Mouse (Mus musculus) liver, embryonic 14.5 days (tissue): ENCODE measurements at regions not wholly inside any gene's neighbourhood (a gene's known extent, or its start where the extent isn't known, plus 50 kb on each side); places are given as distances from the start of the nearest gene placed in this dataset.
A peak's percentile ranks its signal among the peaks of the same experiment; 100 is the strongest.

ENCODE experiments used
- ATAC-seq: fragments of 200-750 bp; cut with Nextera tagmentation; 2 replicates; pipeline ENCODE4 v1.8.0; 2017; ENCODE audit warnings: moderate number of reproducible peaks, mild to moderate bottlenecking, moderate library complexity; ENCODE audit not compliant: insufficient read depth
- DNase-seq, 3 experiments: peaks; one replicate each; pipeline ENCODE4 v3.0.0-alpha.2; 2012 to 2013; ENCODE audit warnings: low read depth in 3 of 3, low spot score in 3 of 3
- H3K27ac ChIP-seq: fragments of 300-500 bp; sonication (generic); 2 replicates; pipeline ENCODE4 v1.5.1; 2014; ENCODE audit warnings: moderate library complexity, mild to moderate bottlenecking, control low read depth, inconsistent platforms
- H3K27me3 ChIP-seq: fragments of 300-500 bp; sonication (generic); 2 replicates; pipeline ENCODE4 v1.6.1; 2014; ENCODE audit warnings: mild to moderate bottlenecking, low read length, moderate library complexity; ENCODE audit not compliant: control insufficient read depth, insufficient read depth
- H3K36me3 ChIP-seq: fragments of 300-500 bp; sonication (generic); replicated peaks from 2 replicates; pipeline ENCODE4 v1.6.1; 2014; ENCODE audit warnings: low read depth; ENCODE audit not compliant: control insufficient read depth, insufficient read depth
- H3K4me1 ChIP-seq, 2 experiments: fragments of 200-500 bp in 1 of 2; fragments of 300-500 bp in 1 of 2; sonication (generic) in 1 of 2; replicated peaks; 2 replicates each; pipeline ENCODE4 v1.6.1; 2012 to 2014; ENCODE audit warnings: antibody characterized with exemption in 1 of 2, inconsistent platforms in 1 of 2, low read length in 1 of 2; ENCODE audit not compliant: control insufficient read depth in 2 of 2, insufficient read depth in 2 of 2
- H3K4me2 ChIP-seq: fragments of 300-500 bp; sonication (generic); 2 replicates; pipeline ENCODE4 v1.6.1; 2014; ENCODE audit warnings: low read depth, mild to moderate bottlenecking, control low read depth, moderate library complexity
- H3K4me3 ChIP-seq, 2 experiments: fragments of 200-500 bp in 1 of 2; fragments of 300-500 bp in 1 of 2; sonication (generic) in 1 of 2; 2 replicates each; pipeline ENCODE4 v1.5.1; 2012 to 2014; ENCODE audit warnings: low read depth in 2 of 2, low read length in 2 of 2, mild to moderate bottlenecking in 2 of 2, control low read depth in 1 of 2, inconsistent platforms in 1 of 2, moderate library complexity in 1 of 2; ENCODE audit not compliant: insufficient read depth in 1 of 2
- H3K9ac ChIP-seq: fragments of 300-500 bp; sonication (generic); replicated peaks from 2 replicates; pipeline ENCODE4 v1.6.1; 2014; ENCODE audit warnings: mild to moderate bottlenecking, control low read depth, moderate library complexity
- H3K9me3 ChIP-seq: fragments of 300-500 bp; sonication (generic); 2 replicates; pipeline ENCODE4 v1.6.1; 2016; ENCODE audit warnings: low read length, mixed read lengths; ENCODE audit not compliant: control insufficient read depth
- CTCF ChIP-seq: IDR thresholded peaks from 2 replicates; pipeline ENCODE4 v1.5.1; 2016; ENCODE audit warnings: antibody characterized with exemption, low read depth, control low read depth
- EP300 ChIP-seq: IDR thresholded peaks from 2 replicates; pipeline ENCODE4 v1.6.1; 2016; ENCODE audit warnings: antibody characterized with exemption, low read depth
- WGBS: fragments of 180-500 bp; shearing (Covaris S2); extraction: QIAGEN DNeasy Blood & Tissue Kit; methylation state at CpG from one replicate; pipeline ENCODE4 v1.1.7; 2014; ENCODE audit not compliant: insufficient replicate concordance; 5-methylcytosine and 5-hydroxymethylcytosine counted together

- Histone ChIP-seq H3K36me3 (no peaks in the 10 kb centered on the region), H3K4me3 (no peak overlapping the region), H3K9me3 (no peaks in the 10 kb centered on the region), H3K27me3 (no peaks in the 10 kb centered on the region), H3K4me2 (no peak overlapping the region), H3K4me1 (no peaks in the 10 kb centered on the region), H3K27ac (no peak overlapping the region), H3K9ac (no peak overlapping the region)
- WGBS = 22% methylated on average over 4 of the region's 4 CpGs
- ATAC-seq (no peak), DNase-seq (no peak)
- TF ChIP-seq CTCF = peak; percentile 53
- TF ChIP-seq EP300 = no peak
These were observed 152.8 kb downstream of the Gm45692 start for GRCm38 (mm10) chr8:26272110-26272509.

- Histone ChIP-seq H3K4me3 (no peak overlapping the region), H3K9me3 (no peaks in the 10 kb centered on the region), H3K27ac (no peak overlapping the region), H3K4me1 (no peaks in the 10 kb centered on the region), H3K36me3 (no peaks in the 10 kb centered on the region), H3K27me3 (no peaks in the 10 kb centered on the region), H3K9ac (no peak overlapping the region), H3K4me2 (no peak overlapping the region)
- 34% methylated on average over 21 of the region's 21 CpGs for WGBS
- DNase-seq (no peak), ATAC-seq (no peak)
- TF ChIP-seq CTCF (no peak), EP300 (no peak)
These were observed 153.5 kb downstream of the Gm45692 start for GRCm38 (mm10) chr8:26272675-26273414.

- no peak overlapping the region for H3K4me3 ChIP-seq
- no peak overlapping the region for H3K27ac ChIP-seq
These were observed 154.1 kb downstream of the Gm45692 start for GRCm38 (mm10) chr8:26273415-26273760.

GRCm38 (mm10) chr8:26273792-26274191 lies 154.5 kb downstream of the Gm45692 start:
- Histone ChIP-seq H3K27ac (no peak overlapping the region), H3K9me3 (no peaks in the 10 kb centered on the region), H3K27me3 (no peaks in the 10 kb centered on the region), H3K4me3 (no peak overlapping the region), H3K4me2 (no peak overlapping the region), H3K36me3 (no peaks in the 10 kb centered on the region), H3K4me1 (no peaks in the 10 kb centered on the region), H3K9ac (no peak overlapping the region)
- TF ChIP-seq CTCF (no peak), EP300 (no peak)
- no peak for DNase-seq
- 48% methylated on average over 5 of the region's 5 CpGs for WGBS
- ATAC-seq = no peak

More at GRCm38 (mm10) chr8:26273415-26273760, 154.1 kb downstream of the Gm45692 start:
- Histone ChIP-seq H3K27me3 (no peaks in the 10 kb centered on the region), H3K9me3 (no peaks in the 10 kb centered on the region), H3K9ac (no peak overlapping the region), H3K4me2 (no peak overlapping the region), H3K36me3 (no peaks in the 10 kb centered on the region), H3K4me1 (no peaks in the 10 kb centered on the region)
- ATAC-seq = no peak
- no peak for DNase-seq
- WGBS = 5% methylated on average over 12 of the region's 12 CpGs
- TF ChIP-seq EP300 (no peak), CTCF (no peak)

- ATAC-seq (no peak), DNase-seq (no peak)
- H3K4me1 ChIP-seq = no peaks in the 10 kb centered on the region
- no peaks in the 10 kb centered on the region for H3K27me3 ChIP-seq
- H3K4me2 ChIP-seq = no peak overlapping the region
- no peak overlapping the region for H3K4me3 ChIP-seq
- H3K27ac ChIP-seq = no peak overlapping the region
- no peak overlapping the region for H3K9ac ChIP-seq
- H3K36me3 ChIP-seq = no peaks in the 10 kb centered on the region
- TF ChIP-seq EP300 = no peak
- no peak for TF ChIP-seq CTCF
- 63% methylated on average over 6 of the region's 6 CpGs for WGBS
- no peaks in the 10 kb centered on the region for H3K9me3 ChIP-seq
These were observed 155.1 kb downstream of the Gm45692 start for GRCm38 (mm10) chr8:26274481-26274880.
